Comparison of ENCODE assay signal across 22 mouse cellular contexts in genomic region chr9:12598113-12598650, GRCm38 (mm10).
DNase-seq lines count a peak whose midpoint lies in the region; ATAC-seq and TF ChIP-seq lines count a peak whose summit lies in the region.
"Had no signal": no experiment of that assay in that cellular context is flagged by ENCODE, and none has a peak within 500 bp of the region (broad histone marks: within the 10 kb centered on the region; RNA-seq: fewer than 3 reads in every experiment).

No protein-coding gene starts in this region.

- H3K27ac ChIP-seq in forebrain, postnatal 0 days (ENCODE audit: low read depth, low read length), result no peak overlapping the region
- H3K27ac ChIP-seq in forebrain, embryonic 13.5 days, result no peak overlapping the region
- no peak overlapping the region for H3K27ac ChIP-seq in hindbrain, embryonic 16.5 days (ENCODE audit: low read depth, low read length)
- H3K27ac ChIP-seq in hindbrain, embryonic 12.5 days, result no peak overlapping the region
- H3K27ac ChIP-seq in neural tube, embryonic 11.5 days (ENCODE audit: low read depth, low read length), result no peak overlapping the region
- no peak overlapping the region for H3K27ac ChIP-seq in neural tube, embryonic 15.5 days (replicated peaks)
- H3K27ac ChIP-seq: embryonic facial prominence, embryonic 13.5 days; forebrain, embryonic 12.5 days; heart, adult 2 months; hindbrain, embryonic 10.5 days; intestine, embryonic 15.5 days had no signal

- WGBS in forebrain, postnatal 0 days, result 31% methylated on average over 3 of the region's 3 CpGs
- WGBS in forebrain, embryonic 13.5 days, result 44% methylated on average over 3 of the region's 3 CpGs
- WGBS in hindbrain, embryonic 16.5 days, result 45% methylated on average over 3 of the region's 3 CpGs
- WGBS in hindbrain, embryonic 12.5 days, result 50% methylated on average over 3 of the region's 3 CpGs
- 52% methylated on average over 3 of the region's 3 CpGs for whole genome bisulfite sequencing in neural tube, embryonic 11.5 days
- 42% methylated on average over 3 of the region's 3 CpGs for WGBS in neural tube, embryonic 15.5 days

- H3K9me3 ChIP-seq in forebrain, postnatal 0 days (ENCODE audit: low read length), result no peaks in the 10 kb centered on the region
- H3K9me3 ChIP-seq in forebrain, embryonic 13.5 days (replicated peaks), result no peaks in the 10 kb centered on the region
- H3K9me3 ChIP-seq in hindbrain, embryonic 16.5 days (ENCODE audit: control insufficient read depth, low read length), result no peaks in the 10 kb centered on the region
- H3K9me3 ChIP-seq in hindbrain, embryonic 12.5 days (replicated peaks), result no peaks in the 10 kb centered on the region
- no peaks in the 10 kb centered on the region for H3K9me3 ChIP-seq in neural tube, embryonic 11.5 days (ENCODE audit: control insufficient read depth, low read length)
- no peaks in the 10 kb centered on the region for H3K9me3 ChIP-seq in neural tube, embryonic 15.5 days (replicated peaks)
- H3K9me3 ChIP-seq: embryonic facial prominence, embryonic 13.5 days; forebrain, embryonic 12.5 days; G1E; heart, embryonic 12.5 days; hindbrain, embryonic 10.5 days; intestine, embryonic 15.5 days had no signal

- no peak overlapping the region for H3K4me2 ChIP-seq in forebrain, postnatal 0 days (ENCODE audit: low read depth)
- H3K4me2 ChIP-seq in forebrain, embryonic 13.5 days, result no peak overlapping the region
- no peak overlapping the region for H3K4me2 ChIP-seq in hindbrain, embryonic 16.5 days (ENCODE audit: low read length)
- no peak overlapping the region for H3K4me2 ChIP-seq in hindbrain, embryonic 12.5 days (replicated peaks)
- no peak overlapping the region for H3K4me2 ChIP-seq in neural tube, embryonic 11.5 days (ENCODE audit: low read depth)
- H3K4me2 ChIP-seq in neural tube, embryonic 15.5 days, result no peak overlapping the region
- H3K4me2 ChIP-seq: embryonic facial prominence, embryonic 13.5 days; forebrain, embryonic 12.5 days; heart, embryonic 12.5 days; intestine, embryonic 15.5 days had no signal

- no peak for TF ChIP-seq CTCF in forebrain, postnatal 0 days (IDR thresholded peaks at IDR 0.05; ENCODE audit: low read depth)

- no peak for DNase-seq in forebrain, postnatal 0 days
- no peak for DNase-seq in neural tube, embryonic 11.5 days (ENCODE audit: low spot score)
- no peak for DNase-seq in kidney, adult 9 months
- DNase-seq: adrenal gland, adult 8-10 months; adrenal gland, postnatal 36 days; B cell, adult 2 months; cerebellum, adult 18-20 months; cerebellum, adult 9-11 months; cerebellum, postnatal 36 days; gastrocnemius, postnatal 10 days; heart, adult 2 months had no signal

- H3K36me3 ChIP-seq in forebrain, postnatal 0 days (ENCODE audit: insufficient read depth), result no peaks in the 10 kb centered on the region
- no peaks in the 10 kb centered on the region for H3K36me3 ChIP-seq in forebrain, embryonic 13.5 days (ENCODE audit: poor library complexity, severe bottlenecking)
- H3K36me3 ChIP-seq in hindbrain, embryonic 16.5 days (ENCODE audit: control insufficient read depth, insufficient read depth, low read length), result no peaks in the 10 kb centered on the region
- no peaks in the 10 kb centered on the region for H3K36me3 ChIP-seq in hindbrain, embryonic 12.5 days
- no peaks in the 10 kb centered on the region for H3K36me3 ChIP-seq in neural tube, embryonic 11.5 days (ENCODE audit: control insufficient read depth, insufficient read depth, low read length)
- no peaks in the 10 kb centered on the region for H3K36me3 ChIP-seq in neural tube, embryonic 15.5 days
- H3K36me3 ChIP-seq: embryonic facial prominence, embryonic 13.5 days; forebrain, embryonic 12.5 days; G1E; heart, embryonic 12.5 days; hindbrain, embryonic 10.5 days; intestine, embryonic 15.5 days had no signal

- H3K27me3 ChIP-seq in forebrain, postnatal 0 days (ENCODE audit: insufficient read depth, low read length), result no peaks in the 10 kb centered on the region
- no peaks in the 10 kb centered on the region for H3K27me3 ChIP-seq in forebrain, embryonic 13.5 days
- H3K27me3 ChIP-seq in hindbrain, embryonic 16.5 days (replicated peaks; ENCODE audit: control insufficient read depth, insufficient read depth, low read length), result no peaks in the 10 kb centered on the region
- no peaks in the 10 kb centered on the region for H3K27me3 ChIP-seq in hindbrain, embryonic 12.5 days
- H3K27me3 ChIP-seq in neural tube, embryonic 11.5 days (ENCODE audit: control insufficient read depth, insufficient read depth, low read length), result no peaks in the 10 kb centered on the region
- no peaks in the 10 kb centered on the region for H3K27me3 ChIP-seq in neural tube, embryonic 15.5 days (replicated peaks)
- H3K27me3 ChIP-seq: embryonic facial prominence, embryonic 13.5 days; forebrain, embryonic 12.5 days; heart, embryonic 12.5 days; intestine, embryonic 15.5 days had no signal

- no peaks in the 10 kb centered on the region for H3K4me1 ChIP-seq in forebrain, postnatal 0 days (ENCODE audit: insufficient read depth)
- no peaks in the 10 kb centered on the region; the same call in 1 of the 2 replicates for H3K4me1 ChIP-seq in forebrain, embryonic 13.5 days
- no peaks in the 10 kb centered on the region for H3K4me1 ChIP-seq in hindbrain, embryonic 16.5 days (ENCODE audit: control insufficient read depth, insufficient read depth, low read depth, low read length)
- no peaks in the 10 kb centered on the region for H3K4me1 ChIP-seq in hindbrain, embryonic 12.5 days
- no peaks in the 10 kb centered on the region for H3K4me1 ChIP-seq in neural tube, embryonic 11.5 days (ENCODE audit: control insufficient read depth, insufficient read depth, low read length)
- no peaks in the 10 kb centered on the region for H3K4me1 ChIP-seq in neural tube, embryonic 15.5 days
- H3K4me1 ChIP-seq: embryonic facial prominence, embryonic 13.5 days; forebrain, embryonic 12.5 days; heart, embryonic 12.5 days; hindbrain, embryonic 10.5 days; intestine, embryonic 15.5 days had no signal

- H3K9ac ChIP-seq in forebrain, postnatal 0 days, result no peak overlapping the region
- H3K9ac ChIP-seq in forebrain, embryonic 13.5 days, result no peak overlapping the region
- H3K9ac ChIP-seq in hindbrain, embryonic 16.5 days (ENCODE audit: low read depth, low read length), result no peak overlapping the region
- no peak overlapping the region for H3K9ac ChIP-seq in hindbrain, embryonic 12.5 days
- no peak overlapping the region for H3K9ac ChIP-seq in neural tube, embryonic 11.5 days (ENCODE audit: low read length)
- H3K9ac ChIP-seq in neural tube, embryonic 15.5 days (replicated peaks), result no peak overlapping the region
- H3K9ac ChIP-seq: embryonic facial prominence, embryonic 13.5 days; forebrain, embryonic 12.5 days; heart, embryonic 12.5 days; intestine, embryonic 15.5 days had no signal

- no peak overlapping the region for H3K4me3 ChIP-seq in forebrain, postnatal 0 days (ENCODE audit: low read depth, low read length)
- no peak overlapping the region for H3K4me3 ChIP-seq in forebrain, embryonic 13.5 days
- H3K4me3 ChIP-seq in hindbrain, embryonic 16.5 days (ENCODE audit: low read length), result no peak overlapping the region
- no peak overlapping the region for H3K4me3 ChIP-seq in hindbrain, embryonic 12.5 days
- H3K4me3 ChIP-seq in neural tube, embryonic 11.5 days (ENCODE audit: low read depth, low read length), result no peak overlapping the region
- H3K4me3 ChIP-seq in neural tube, embryonic 15.5 days (replicated peaks), result no peak overlapping the region
- H3K4me3 ChIP-seq: embryonic facial prominence, embryonic 13.5 days; forebrain, embryonic 12.5 days; heart, adult 2 months; heart, embryonic 12.5 days; hindbrain, embryonic 10.5 days; intestine, embryonic 15.5 days had no signal

- ATAC-seq in forebrain, postnatal 0 days, result peak; percentile 38
- no peak for ATAC-seq in forebrain, embryonic 13.5 days
- peak; percentile 27; the same call in 1 of the 2 replicates for ATAC-seq in hindbrain, embryonic 16.5 days
- ATAC-seq in hindbrain, embryonic 12.5 days (ENCODE audit: low FRiP score), result no peak
- peak; percentile 55; the same call in 1 of the 2 replicates for ATAC-seq in neural tube, embryonic 11.5 days (ENCODE audit: insufficient read depth, low FRiP score, low TSS enrichment)
- no peak for ATAC-seq in neural tube, embryonic 15.5 days (ENCODE audit: low FRiP score)
- ATAC-seq: CD4-positive, CD25-positive, alpha-beta regulatory T cell, adult 4 months; intestine, embryonic 15.5 days had no signal

Comparison
In these comparisons a context has a peak if more than half of its experiments do, and no peak if none do; other contexts are left out.
1. ATAC-seq: peak in forebrain, postnatal 0 days (single experiment), hindbrain, embryonic 16.5 days (single experiment) and neural tube, embryonic 11.5 days (single experiment); none in forebrain, embryonic 13.5 days (single experiment), hindbrain, embryonic 12.5 days (single experiment) and neural tube, embryonic 15.5 days (single experiment).